Mouse (Mus musculus): ENCODE results near the gene Ptgis. TPM values are rescaled to one million over a fixed set of nuclear protein-coding genes. Genes with fewer than 3 reads are reported as not detected.

Gene Ptgis
- polyA plus RNA-seq, 1 experiment from 2014 or later: 1.4 TPM

DNA sequence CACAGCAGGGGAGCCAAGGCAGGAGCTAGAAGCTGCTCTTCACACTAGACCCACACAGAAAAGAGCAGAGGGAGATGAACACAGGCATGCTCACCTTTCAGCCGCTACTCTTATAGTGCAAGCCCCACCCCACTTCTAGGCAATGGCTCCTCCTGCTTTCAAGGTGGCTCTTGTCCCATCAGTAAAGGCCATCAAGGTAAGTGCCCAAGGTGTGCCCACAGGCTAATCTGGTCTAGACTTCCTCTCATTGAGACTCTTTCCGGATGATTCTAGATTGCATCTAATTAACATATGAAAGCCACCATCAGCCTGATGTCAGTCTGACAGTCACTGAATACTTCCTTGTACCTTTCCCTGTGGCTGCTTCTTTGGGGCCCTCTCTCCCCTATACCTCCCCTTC, 7.4 kb upstream of the Ptgis start:
- H3K27ac ChIP-seq: no peak overlapping the region
- no peaks in the 10 kb centered on the region for H3K27me3 ChIP-seq
- H3K9ac ChIP-seq: no peak overlapping the region
- H3K4me3 ChIP-seq (replicated peaks): no peak overlapping the region
- no peaks in the 10 kb centered on the region for H3K36me3 ChIP-seq
- 0 out of 2 replicates have a peak, but pooled peaks cover 6% of the 10 kb centered on the region for H3K9me3 ChIP-seq (replicated peaks)
- no peak overlapping the region for H3K4me2 ChIP-seq
- ATAC-seq (ENCODE audit: low read depth): no peak
- no peak for DNase-seq
- H3K4me1 ChIP-seq (replicated peaks): no peaks in the 10 kb centered on the region
- 52% methylated on average over 2 of the region's 2 CpGs for WGBS (ENCODE audit: insufficient replicate concordance)

DNA sequence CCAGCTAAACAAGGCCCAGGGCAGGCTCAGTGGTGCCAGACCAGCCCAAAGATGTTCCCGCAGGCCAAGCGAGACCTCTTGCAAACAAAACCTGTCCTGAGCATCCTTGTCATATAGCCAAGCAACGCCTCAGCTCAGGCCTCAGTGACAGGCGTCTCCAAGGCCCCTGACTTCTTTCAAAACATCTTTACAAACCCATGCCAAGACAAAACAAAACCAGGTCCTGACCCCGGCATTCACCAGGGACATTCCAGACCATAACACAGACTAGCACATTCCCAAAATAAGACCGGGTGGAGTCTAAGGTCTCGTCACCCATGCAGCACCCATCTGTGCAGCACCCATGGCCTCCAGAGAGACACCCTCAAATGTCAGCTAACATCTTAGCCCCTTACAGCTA, 6.3 kb upstream of the Ptgis start:
- ATAC-seq (ENCODE audit: low read depth) (no peak), DNase-seq (no peak)
- Histone ChIP-seq H3K36me3 (no peaks in the 10 kb centered on the region), H3K9me3 (replicated peaks) (0 out of 2 replicates have a peak, but pooled peaks cover 6% of the 10 kb centered on the region), H3K27ac (no peak overlapping the region), H3K4me2 (no peak overlapping the region), H3K27me3 (peaks cover 7% of the 10 kb centered on the region), H3K9ac (no peak overlapping the region), H3K4me1 (replicated peaks) (no peaks in the 10 kb centered on the region), H3K4me3 (replicated peaks) (no peak overlapping the region)
- 66% methylated on average over 7 of the region's 7 CpGs for WGBS (ENCODE audit: insufficient replicate concordance)

DNA sequence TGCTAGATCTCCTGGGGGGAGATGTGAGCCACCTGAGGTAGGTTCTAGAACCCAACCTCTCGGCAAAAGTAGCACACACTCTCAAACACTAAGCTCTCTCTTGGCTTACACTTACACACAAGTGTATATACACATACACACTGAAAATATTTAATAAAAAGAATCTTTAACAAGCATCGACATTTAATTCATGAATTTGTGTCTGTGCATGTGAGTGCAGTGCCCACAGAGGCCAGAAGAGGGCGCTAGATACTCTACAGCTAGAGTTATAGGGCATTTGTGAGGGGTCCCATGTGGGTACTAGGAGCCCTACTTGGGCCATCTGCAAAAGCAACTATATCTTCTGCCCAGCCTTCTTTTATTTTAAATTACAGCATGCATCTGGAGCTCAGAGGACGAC, 4.5 kb upstream of the Ptgis start:
- Histone ChIP-seq H3K4me2 (no peak overlapping the region), H3K9ac (no peak overlapping the region), H3K9me3 (replicated peaks) (0 out of 2 replicates have a peak, but pooled peaks cover 6% of the 10 kb centered on the region), H3K27me3 (peaks cover 25% of the 10 kb centered on the region), H3K4me3 (replicated peaks) (no peak overlapping the region), H3K27ac (no peak overlapping the region), H3K4me1 (replicated peaks) (peaks cover 4% of the 10 kb centered on the region; the same call in 1 of the 2 replicates), H3K36me3 (no peaks in the 10 kb centered on the region)
- no peak for ATAC-seq (ENCODE audit: low read depth)
- DNase-seq: no peak
- WGBS (ENCODE audit: insufficient replicate concordance): 62% methylated on average over 4 of the region's 4 CpGs

DNA sequence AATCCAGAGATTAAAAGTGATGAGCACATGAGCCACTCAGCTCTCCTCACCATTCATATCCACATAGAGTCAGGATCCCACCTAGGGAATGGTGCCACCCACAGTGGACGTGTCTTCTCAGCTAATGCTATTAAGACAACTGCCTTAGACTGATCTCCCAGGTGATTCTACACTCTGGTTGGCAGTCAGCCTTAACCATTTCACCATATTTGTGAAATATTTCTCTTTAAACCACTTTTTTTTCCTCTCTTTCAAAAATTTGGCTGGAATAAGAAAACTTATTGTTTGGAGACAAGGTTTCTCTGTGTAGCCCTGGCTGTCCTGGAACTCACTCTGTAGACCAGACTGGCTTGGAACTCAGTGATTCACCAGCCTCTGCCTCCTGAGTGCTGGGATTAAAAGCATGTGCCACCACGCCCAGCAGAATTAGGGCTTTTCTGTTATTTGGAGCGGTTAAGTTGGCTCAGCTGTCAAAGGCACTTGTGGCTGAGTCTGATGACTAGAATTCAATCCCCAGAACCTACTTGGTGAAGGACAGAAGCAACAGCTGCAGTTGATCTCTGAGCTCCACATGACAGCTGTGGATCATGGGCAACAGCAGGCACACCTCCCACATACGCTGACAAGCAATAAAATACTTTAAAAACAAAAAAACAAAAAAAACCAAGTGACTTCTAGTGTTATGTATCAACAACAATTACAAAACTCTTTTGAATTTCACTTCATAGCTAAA, 3.6 kb upstream of the Ptgis start:
- no peak for ATAC-seq (ENCODE audit: low read depth)
- H3K36me3 ChIP-seq: no peaks in the 10 kb centered on the region
- no peak for DNase-seq
- H3K27ac ChIP-seq: no peak overlapping the region
- no peak overlapping the region for H3K9ac ChIP-seq
- 0 out of 2 replicates have a peak, but pooled peaks cover 6% of the 10 kb centered on the region for H3K9me3 ChIP-seq (replicated peaks)
- H3K27me3 ChIP-seq: peaks cover 34% of the 10 kb centered on the region
- H3K4me3 ChIP-seq (replicated peaks): no peak overlapping the region
- 74% methylated on average over 4 of the region's 4 CpGs for WGBS (ENCODE audit: insufficient replicate concordance)
- H3K4me1 ChIP-seq (replicated peaks): peaks cover 4% of the 10 kb centered on the region; the same call in 1 of the 2 replicates
- H3K4me2 ChIP-seq: no peak overlapping the region

DNA sequence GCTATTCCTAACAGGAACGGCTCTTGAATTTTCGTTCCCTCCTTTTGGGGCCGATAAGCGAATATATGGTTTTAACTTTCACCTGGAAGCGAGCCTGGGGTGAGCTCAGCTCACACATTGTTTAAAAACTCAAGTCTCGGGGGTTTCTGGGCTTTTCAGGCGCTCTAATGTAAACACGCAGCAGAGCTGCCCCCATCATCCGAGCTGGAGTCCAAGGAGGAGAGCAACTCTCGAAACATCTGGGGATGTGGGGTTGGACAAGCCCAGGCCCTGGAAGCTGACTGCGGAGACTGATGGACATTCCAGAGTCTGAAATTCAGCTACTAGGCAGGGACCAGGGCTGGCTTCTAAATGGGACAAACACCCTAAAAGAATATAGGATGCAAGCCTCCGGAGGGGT, 1.1 kb downstream of the Ptgis start:
- DNase-seq (no peak), ATAC-seq (ENCODE audit: low read depth) (no peak)
- Histone ChIP-seq H3K4me3 (replicated peaks) (no peak overlapping the region), H3K9ac (no peak overlapping the region), H3K4me1 (replicated peaks) (peaks cover 4% of the 10 kb centered on the region; the same call in 1 of the 2 replicates), H3K9me3 (replicated peaks) (no peaks in the 10 kb centered on the region), H3K4me2 (peak overlapping the region; percentile 54; the same call in 1 of the 2 replicates), H3K36me3 (no peaks in the 10 kb centered on the region), H3K27ac (no peak overlapping the region), H3K27me3 (peaks cover 51% of the 10 kb centered on the region)
- WGBS (ENCODE audit: insufficient replicate concordance): 31% methylated on average over 12 of the region's 12 CpGs

DNA sequence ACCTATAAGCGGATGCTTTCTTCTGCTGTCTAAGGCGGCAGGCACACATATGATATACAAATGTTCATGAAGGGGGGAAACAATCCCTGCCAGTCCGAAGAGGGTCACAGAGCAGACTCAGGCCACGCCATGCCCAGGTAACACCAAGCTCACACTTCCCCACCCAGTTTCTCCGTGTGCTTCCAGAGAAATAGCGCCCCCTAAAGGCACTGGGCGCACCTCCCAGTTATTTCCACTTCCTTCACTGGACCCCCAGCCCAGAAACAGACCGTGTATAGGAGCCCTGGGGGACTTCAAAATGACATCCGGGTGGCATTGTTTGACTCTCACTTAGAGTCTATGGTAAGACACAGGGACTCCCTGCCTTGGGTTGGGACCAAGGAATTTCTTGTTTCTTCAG, 3.2 kb downstream of the Ptgis start:
- 59% methylated on average over 9 of the region's 9 CpGs for WGBS (ENCODE audit: insufficient replicate concordance)
- DNase-seq: no peak

DNA sequence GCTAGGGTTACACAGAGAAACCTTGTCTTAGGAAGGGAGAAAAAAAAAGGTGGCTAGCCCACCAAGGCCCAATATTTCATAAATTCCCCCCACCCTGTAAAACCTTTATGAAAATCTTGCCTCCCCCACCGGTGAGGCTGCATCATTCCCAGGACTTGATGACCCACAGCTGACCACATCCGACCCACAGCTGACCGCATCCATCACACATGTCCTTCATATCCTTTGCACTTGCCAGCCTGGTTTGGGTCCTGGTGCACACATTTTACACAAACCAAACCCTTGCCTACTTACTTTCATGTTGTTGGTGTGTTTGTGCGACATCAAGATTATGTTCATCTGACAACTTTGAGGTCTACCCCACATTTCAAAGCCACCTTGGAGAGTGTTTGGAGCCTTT, 4.2 kb downstream of the Ptgis start:
- H3K4me1 ChIP-seq (replicated peaks): peaks cover 9% of the 10 kb centered on the region
- DNase-seq (no peak), ATAC-seq (ENCODE audit: low read depth) (no peak)
- no peak overlapping the region for H3K4me2 ChIP-seq
- 76% methylated on average over 4 of the region's 4 CpGs for WGBS (ENCODE audit: insufficient replicate concordance)
- H3K4me3 ChIP-seq (replicated peaks): no peak overlapping the region
- H3K27ac ChIP-seq: no peak overlapping the region
- H3K27me3 ChIP-seq: peaks cover 39% of the 10 kb centered on the region
- no peaks in the 10 kb centered on the region for H3K9me3 ChIP-seq (replicated peaks)
- H3K9ac ChIP-seq: no peak overlapping the region
- no peaks in the 10 kb centered on the region for H3K36me3 ChIP-seq

More for the DNA sequence above, 3.2 kb downstream of the Ptgis start:
- Histone ChIP-seq H3K36me3 (no peaks in the 10 kb centered on the region), H3K4me2 (no peak overlapping the region), H3K27me3 (peaks cover 50% of the 10 kb centered on the region), H3K4me1 (replicated peaks) (peaks cover 6% of the 10 kb centered on the region), H3K27ac (no peak overlapping the region), H3K4me3 (replicated peaks) (no peak overlapping the region), H3K9me3 (replicated peaks) (no peaks in the 10 kb centered on the region), H3K9ac (no peak overlapping the region)
- no peak for ATAC-seq (ENCODE audit: low read depth)

DNA sequence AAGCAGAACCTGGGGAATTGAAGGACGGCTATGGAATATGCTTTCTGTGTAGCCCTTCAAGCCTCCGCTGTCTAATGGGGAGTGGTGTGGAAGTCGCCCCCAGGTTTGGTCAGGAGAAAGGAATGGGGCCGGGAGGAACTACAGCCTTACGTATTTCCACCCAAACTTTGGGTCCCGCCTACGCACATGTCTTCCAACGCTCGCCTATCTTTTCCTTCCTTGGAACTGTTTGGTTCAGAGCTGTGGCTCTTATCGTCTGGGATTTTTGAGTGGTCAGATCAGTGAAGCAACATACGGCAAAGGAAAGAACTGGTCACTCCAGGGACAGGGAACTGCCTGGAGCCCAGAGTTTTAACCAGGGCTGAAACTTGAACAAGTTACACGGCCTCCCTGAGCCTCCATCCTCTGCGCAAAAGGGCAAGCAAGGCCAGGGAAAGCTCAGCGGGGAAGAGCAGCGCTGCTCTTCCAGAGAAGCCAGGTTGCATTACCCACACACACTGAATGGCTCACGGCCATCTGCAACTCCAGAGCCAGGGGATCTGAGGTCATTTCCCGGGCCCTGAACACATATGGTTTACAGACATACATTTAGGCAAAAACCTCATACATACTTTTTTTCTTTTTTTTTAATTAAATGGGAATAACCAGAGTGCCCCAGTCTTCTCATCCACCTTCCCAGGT, 4.9 kb downstream of the Ptgis start:
- Histone ChIP-seq H3K36me3 (no peaks in the 10 kb centered on the region), H3K4me2 (no peak overlapping the region), H3K9me3 (replicated peaks) (no peaks in the 10 kb centered on the region), H3K27me3 (peaks cover 32% of the 10 kb centered on the region), H3K27ac (no peak overlapping the region), H3K4me3 (replicated peaks) (no peak overlapping the region), H3K4me1 (replicated peaks) (peaks cover 14% of the 10 kb centered on the region), H3K9ac (no peak overlapping the region)
- ATAC-seq (ENCODE audit: low read depth): no peak
- DNase-seq: no peak
- WGBS (ENCODE audit: insufficient replicate concordance): 59% methylated on average over 17 of the region's 17 CpGs

DNA sequence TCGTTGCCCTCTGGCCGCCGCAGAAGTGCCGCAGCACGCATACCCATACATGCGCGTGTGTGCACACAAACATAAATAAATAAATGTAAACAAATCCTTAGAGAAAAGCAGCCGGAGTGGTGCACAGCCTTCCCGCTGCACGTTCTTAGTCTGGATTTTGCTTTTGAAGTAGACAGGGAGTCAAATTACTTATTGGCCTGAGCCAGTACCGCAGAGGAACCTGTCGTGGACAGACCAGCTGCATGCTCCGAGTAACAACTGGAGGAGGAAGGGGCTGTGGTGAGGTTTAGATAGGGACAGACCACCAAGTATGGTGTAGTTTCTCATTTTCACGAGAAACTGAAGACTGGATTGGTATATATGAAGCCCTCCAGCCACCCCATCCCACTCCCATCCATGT, 6.6 kb downstream of the Ptgis start:
- Histone ChIP-seq H3K27me3 (peaks cover 15% of the 10 kb centered on the region), H3K9ac (no peak overlapping the region), H3K4me2 (no peak overlapping the region), H3K4me1 (replicated peaks) (peaks cover 11% of the 10 kb centered on the region), H3K4me3 (replicated peaks) (no peak overlapping the region), H3K9me3 (replicated peaks) (no peaks in the 10 kb centered on the region), H3K36me3 (no peaks in the 10 kb centered on the region), H3K27ac (no peak overlapping the region)
- ATAC-seq (ENCODE audit: low read depth) (no peak), DNase-seq (no peak)
- 67% methylated on average over 14 of the region's 14 CpGs for WGBS (ENCODE audit: insufficient replicate concordance)

DNA sequence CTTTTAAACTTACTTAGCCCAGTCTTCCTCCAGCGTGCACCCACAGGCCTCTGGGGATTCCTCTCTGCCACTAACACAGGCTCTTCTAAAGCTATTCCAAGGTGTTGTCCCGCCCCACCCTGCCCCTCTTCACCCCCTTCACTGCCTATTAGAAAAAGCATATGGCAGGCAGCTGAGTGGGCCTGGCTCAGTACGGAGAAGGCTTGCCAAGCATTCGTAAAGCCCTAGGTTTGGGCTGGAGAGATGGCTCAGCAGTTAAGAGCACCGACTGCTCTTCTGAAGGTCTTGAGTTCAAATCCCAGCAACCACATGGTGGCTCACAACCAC, 7.4 kb downstream of the Ptgis start:
- H3K27ac ChIP-seq: no peak overlapping the region
- no peak overlapping the region for H3K4me3 ChIP-seq (replicated peaks)
- H3K27me3 ChIP-seq: peaks cover 8% of the 10 kb centered on the region; the same call in 1 of the 2 replicates
- H3K4me1 ChIP-seq (replicated peaks): peaks cover 11% of the 10 kb centered on the region
- 68% methylated on average over 5 of the region's 5 CpGs for WGBS (ENCODE audit: insufficient replicate concordance)
- no peak overlapping the region for H3K9ac ChIP-seq
- no peaks in the 10 kb centered on the region for H3K9me3 ChIP-seq (replicated peaks)
- ATAC-seq (ENCODE audit: low read depth) (no peak), DNase-seq (no peak)
- H3K4me2 ChIP-seq: no peak overlapping the region
- H3K36me3 ChIP-seq: no peaks in the 10 kb centered on the region

DNA sequence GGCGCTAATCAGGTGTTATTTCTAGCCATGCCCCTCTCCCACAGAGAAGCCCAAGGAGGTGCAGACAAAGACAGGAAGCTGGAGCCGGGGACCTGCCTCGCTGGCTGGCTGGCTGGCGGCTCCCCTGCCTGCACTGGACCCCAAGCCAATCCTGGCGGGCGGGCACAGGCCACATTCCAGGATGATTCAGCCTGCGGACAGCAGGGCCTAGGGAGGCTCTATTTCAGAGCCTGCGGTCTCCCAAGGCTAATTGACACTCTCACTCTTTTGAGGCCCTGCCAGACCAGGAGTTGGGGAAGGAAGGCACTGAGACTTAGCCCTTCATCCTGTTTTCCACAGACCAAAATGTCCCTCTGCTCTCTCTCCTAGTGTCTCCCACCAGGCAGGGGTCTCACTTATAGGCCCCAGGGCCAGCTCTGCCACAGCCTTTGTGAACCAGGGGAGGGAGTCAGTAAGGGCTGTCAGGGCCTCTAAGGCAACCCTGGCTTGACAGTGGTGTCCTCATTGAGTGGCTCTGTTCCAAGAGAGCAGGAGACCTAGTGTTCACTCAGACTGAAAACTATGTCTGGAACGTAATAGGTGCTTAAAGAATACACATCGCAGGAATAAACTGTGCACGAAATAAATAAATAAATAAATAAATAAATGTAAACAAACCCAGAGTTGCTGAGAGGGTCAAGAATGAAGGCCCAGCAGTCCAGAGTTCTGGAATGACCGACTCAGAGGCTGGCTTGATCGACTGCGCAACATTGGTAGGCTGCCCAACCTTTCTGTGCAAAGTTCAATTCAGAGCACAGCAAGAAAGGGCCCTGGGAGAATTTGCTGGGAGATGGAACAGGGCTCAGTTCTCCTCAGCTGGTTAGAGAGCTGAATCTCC, 8.0 kb downstream of the Ptgis start:
- H3K36me3 ChIP-seq: no peaks in the 10 kb centered on the region
- H3K9ac ChIP-seq: no peak overlapping the region
- no peak for ATAC-seq (ENCODE audit: low read depth)
- 65% methylated on average over 14 of the region's 14 CpGs for WGBS (ENCODE audit: insufficient replicate concordance)
- H3K27ac ChIP-seq: no peak overlapping the region
- H3K27me3 ChIP-seq: peaks cover 2% of the 10 kb centered on the region; the same call in 1 of the 2 replicates
- H3K4me2 ChIP-seq: no peak overlapping the region
- no peak overlapping the region for H3K4me3 ChIP-seq (replicated peaks)
- no peaks in the 10 kb centered on the region for H3K9me3 ChIP-seq (replicated peaks)
- peaks cover 11% of the 10 kb centered on the region for H3K4me1 ChIP-seq (replicated peaks)
- DNase-seq: no peak
